Mouse (Mus musculus) embryonic fibroblast, embryonic 13.5 days (primary cell): ENCODE results near the gene Gstcd.

ENCODE experiments used
- CTCF ChIP-seq: IDR thresholded peaks from 2 replicates; pipeline ENCODE4 v1.5.1; 2011; ENCODE audit warnings: mild to moderate bottlenecking, control low read depth, low read length, moderate library complexity, borderline replicate concordance; ENCODE audit not compliant: insufficient read depth
- POLR2A ChIP-seq: IDR thresholded peaks from 2 replicates; pipeline ENCODE4 v1.6.1; 2011; ENCODE audit warnings: low read depth, mild to moderate bottlenecking, control low read depth, low read length, moderate library complexity

DNA sequence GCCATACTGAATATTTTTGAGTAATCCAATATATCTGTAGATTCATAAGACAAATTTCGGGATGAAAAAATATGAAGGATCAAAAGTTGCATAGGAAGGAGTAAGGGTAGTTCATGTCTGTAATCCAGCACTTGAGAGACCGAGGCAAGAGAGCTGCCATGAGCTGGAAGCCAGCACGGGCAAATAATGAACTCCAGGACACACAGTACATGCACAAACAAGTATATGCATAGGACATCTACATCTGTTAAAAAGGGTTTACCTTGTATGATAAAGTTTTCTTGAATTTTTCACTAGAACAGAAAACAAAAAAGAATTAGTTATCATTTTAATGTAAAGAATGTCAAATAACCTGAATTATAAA is 95.9 kb downstream of the Gstcd start:
- no peak for TF ChIP-seq POLR2A
- TF ChIP-seq CTCF = no peak
